Mouse (Mus musculus): Measurements from ENCODE around the gene Icmt. TPM values are rescaled to one million over a fixed set of nuclear protein-coding genes. Genes with fewer than 3 reads are reported as not detected.

Gene Icmt
- 6.0 and 6.5 TPM in 2 replicates for polyA plus RNA-seq (2012; rRNA removed)
- 7.0 and 10.1 TPM in 2 replicates for polyA plus RNA-seq (2014; fragmentation: Nextera tagmentation; extraction: Ambion mirVana)

- H3K4me3 ChIP-seq (ENCODE audit: insufficient read depth in 1 of 2, low read depth in 2 of 2, low read length in 2 of 2) = peak within 1 kb of the TSS; percentile 84 to 93
- H3K36me3 ChIP-seq (replicated peaks; ENCODE audit: control insufficient read depth, insufficient read depth, low read depth) = peaks cover 9% of the 10 kb centered on the region
- H3K4me2 ChIP-seq (ENCODE audit: low read depth) = peak within 1 kb of the TSS; percentile 97
- H3K4me1 ChIP-seq (replicated peaks; ENCODE audit: control insufficient read depth in 2 of 2, insufficient read depth in 2 of 2, low read length in 1 of 2) = peaks cover 16 to 20% of the 10 kb centered on the region in 2 experiments
- TF ChIP-seq CTCF (IDR thresholded peaks at IDR 0.05; ENCODE audit: low read depth) = no peak; the same call in 1 of the 2 replicates
- TF ChIP-seq EP300 (IDR thresholded peaks at IDR 0.05; ENCODE audit: low read depth) = peak; percentile 66
- H3K27me3 ChIP-seq (ENCODE audit: control insufficient read depth, insufficient read depth, low read length) = peaks cover 7% of the 10 kb centered on the region
- H3K9me3 ChIP-seq (ENCODE audit: control insufficient read depth, low read length) = no peaks in the 10 kb centered on the region
- H3K27ac ChIP-seq = peak within 1 kb of the TSS; percentile 71
- peak within 1 kb of the TSS; percentile 96 for H3K9ac ChIP-seq (replicated peaks)
- peak; percentile 97 for DNase-seq (ENCODE audit: low read depth in 3 of 3, low spot score in 3 of 3)
- under 1% methylated on average over 119 of the region's 119 CpGs for WGBS (ENCODE audit: insufficient replicate concordance)
- peak; percentile 95 for ATAC-seq (ENCODE audit: insufficient read depth)
Measured at GRCm38 (mm10) chr4:152296874-152297861, at the start of gene Icmt. Gene Icmt, plus strand, starts transcription at chr4:152297227.

DNA sequence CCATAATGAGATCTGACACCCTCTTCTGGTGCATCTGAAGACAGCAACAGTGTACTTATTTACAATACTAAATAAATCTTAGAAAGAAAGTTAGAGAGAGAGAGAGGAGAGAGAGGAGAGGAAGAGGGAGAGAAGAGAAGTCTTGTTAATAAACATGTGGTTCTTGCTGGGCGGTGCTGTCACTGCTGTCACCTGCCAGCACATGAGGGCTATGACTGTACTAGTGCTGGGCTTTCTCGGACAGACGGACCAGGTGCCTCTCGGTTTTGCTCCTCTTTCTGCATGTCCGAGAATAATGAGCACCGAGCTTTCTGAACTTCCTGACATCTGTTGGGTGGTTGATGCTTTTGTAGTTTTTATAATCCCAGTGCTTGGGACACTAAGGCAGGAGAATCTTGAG is 46.4 kb upstream of the Icmt start:
- TF ChIP-seq CTCF (IDR thresholded peaks at IDR 0.05; ENCODE audit: low read depth) = no peak
- Histone ChIP-seq H3K4me3 (ENCODE audit: insufficient read depth in 1 of 2, low read depth in 2 of 2, low read length in 2 of 2) (no peak overlapping the region), H3K4me2 (ENCODE audit: low read depth) (no peak overlapping the region), H3K36me3 (replicated peaks; ENCODE audit: control insufficient read depth, insufficient read depth, low read depth) (no peaks in the 10 kb centered on the region), H3K9ac (replicated peaks) (no peak overlapping the region), H3K27me3 (ENCODE audit: control insufficient read depth, insufficient read depth, low read length) (no peaks in the 10 kb centered on the region), H3K27ac (no peak overlapping the region), H3K4me1 (replicated peaks; ENCODE audit: control insufficient read depth in 2 of 2, insufficient read depth in 2 of 2, low read length in 1 of 2) (no peaks in the 10 kb centered on the region), H3K9me3 (ENCODE audit: control insufficient read depth, low read length) (no peaks in the 10 kb centered on the region)
- ATAC-seq (ENCODE audit: insufficient read depth) (no peak), DNase-seq (ENCODE audit: low read depth in 3 of 3, low spot score in 3 of 3) (no peak)
- WGBS (ENCODE audit: insufficient replicate concordance) = 62% methylated on average over 6 of the region's 6 CpGs

DNA sequence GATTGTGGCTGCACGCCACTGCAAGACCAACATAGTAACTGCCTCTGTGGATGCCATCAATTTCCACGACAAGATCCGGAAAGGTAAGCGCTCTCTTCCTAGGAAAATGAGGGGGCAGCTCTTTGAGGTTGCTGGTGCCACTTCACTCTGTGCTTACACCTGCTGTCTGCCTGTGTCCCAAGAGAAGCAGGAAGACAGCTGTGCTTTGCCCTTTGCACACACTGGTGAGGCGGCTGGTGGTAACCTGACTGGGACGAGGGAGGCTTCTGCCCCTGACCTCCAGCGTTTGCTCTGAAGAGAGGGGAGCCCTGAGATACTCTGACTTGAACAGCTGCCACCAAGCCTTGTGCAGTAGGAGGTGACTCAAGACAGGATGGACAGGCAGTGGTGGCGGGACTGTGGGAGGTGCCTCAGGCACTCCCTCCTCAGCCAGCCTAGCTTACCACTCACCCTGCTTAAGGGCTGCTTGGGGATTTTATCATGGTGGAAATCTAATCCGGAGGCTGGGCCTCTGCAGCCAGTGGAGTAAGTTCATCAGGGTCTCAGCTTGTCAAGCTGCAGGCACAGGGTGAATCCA is 43.8 kb upstream of the Icmt start:
- WGBS (ENCODE audit: insufficient replicate concordance) = 70% methylated on average over 9 of the region's 9 CpGs
- H3K9me3 ChIP-seq (ENCODE audit: control insufficient read depth, low read length) = no peaks in the 10 kb centered on the region
- H3K36me3 ChIP-seq (replicated peaks; ENCODE audit: control insufficient read depth, insufficient read depth, low read depth) = no peaks in the 10 kb centered on the region
- ATAC-seq (ENCODE audit: insufficient read depth) (no peak), DNase-seq (ENCODE audit: low read depth in 3 of 3, low spot score in 3 of 3) (no peak)
- TF ChIP-seq EP300 (IDR thresholded peaks at IDR 0.05; ENCODE audit: low read depth) = no peak
- TF ChIP-seq CTCF (IDR thresholded peaks at IDR 0.05; ENCODE audit: low read depth) = no peak
- no peak overlapping the region for H3K9ac ChIP-seq (replicated peaks)
- no peak overlapping the region for H3K4me3 ChIP-seq (ENCODE audit: insufficient read depth in 1 of 2, low read depth in 2 of 2, low read length in 2 of 2)
- H3K27ac ChIP-seq = no peak overlapping the region
- peaks cover 6% of the 10 kb centered on the region in 2 experiments; a peak in 3 of 4 replicates for H3K4me1 ChIP-seq (replicated peaks; ENCODE audit: control insufficient read depth in 2 of 2, insufficient read depth in 2 of 2, low read length in 1 of 2)
- H3K4me2 ChIP-seq (ENCODE audit: low read depth) = no peak overlapping the region
- no peaks in the 10 kb centered on the region for H3K27me3 ChIP-seq (ENCODE audit: control insufficient read depth, insufficient read depth, low read length)

- H3K4me1 ChIP-seq (replicated peaks; ENCODE audit: control insufficient read depth in 2 of 2, insufficient read depth in 2 of 2, low read length in 1 of 2) = peaks cover 6% of the 10 kb centered on the region in 2 experiments; a peak in 3 of 4 replicates
- DNase-seq (ENCODE audit: low read depth in 3 of 3, low spot score in 3 of 3) = peak in 1 of 3 experiments; percentile 37
- no peaks in the 10 kb centered on the region for H3K36me3 ChIP-seq (replicated peaks; ENCODE audit: control insufficient read depth, insufficient read depth, low read depth)
- H3K9ac ChIP-seq (replicated peaks) = no peak overlapping the region
- no peak overlapping the region; the same call in 1 of the 2 replicates for H3K27ac ChIP-seq
- TF ChIP-seq EP300 (IDR thresholded peaks at IDR 0.05; ENCODE audit: low read depth) (peak; percentile 63), CTCF (IDR thresholded peaks at IDR 0.05; ENCODE audit: low read depth) (no peak)
- no peak overlapping the region for H3K4me3 ChIP-seq (ENCODE audit: insufficient read depth in 1 of 2, low read depth in 2 of 2, low read length in 2 of 2)
- no peaks in the 10 kb centered on the region for H3K9me3 ChIP-seq (ENCODE audit: control insufficient read depth, low read length)
- peak overlapping the region; percentile 8; the same call in 1 of the 2 replicates for H3K4me2 ChIP-seq (ENCODE audit: low read depth)
- H3K27me3 ChIP-seq (ENCODE audit: control insufficient read depth, insufficient read depth, low read length) = no peaks in the 10 kb centered on the region
- WGBS (ENCODE audit: insufficient replicate concordance) = 27% methylated on average over 6 of the region's 6 CpGs
- ATAC-seq (ENCODE audit: insufficient read depth) = peak; percentile 83
Measured at GRCm38 (mm10) chr4:152257070-152257469, 40.0 kb upstream of the Icmt start.

DNA sequence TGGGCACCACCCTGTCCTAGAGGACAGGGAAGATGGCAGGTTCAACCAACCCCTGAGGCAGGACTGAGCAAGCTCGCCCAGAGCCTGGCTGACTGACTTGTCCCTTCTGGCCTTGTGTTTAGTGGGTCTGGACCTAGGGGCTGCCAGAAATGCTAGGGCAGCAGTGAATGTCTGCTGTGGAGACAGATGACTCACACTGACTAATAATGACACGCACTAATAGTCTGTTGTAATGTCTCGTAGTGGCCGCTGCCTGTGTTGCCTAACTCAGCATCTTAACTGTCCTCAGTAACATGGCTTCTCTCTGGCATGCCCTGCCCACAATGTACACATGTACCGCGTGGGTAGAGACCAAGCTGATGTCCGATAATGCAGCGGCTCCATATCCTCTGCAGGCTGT is 36.6 kb upstream of the Icmt start:
- H3K9ac ChIP-seq (replicated peaks) = no peak overlapping the region
- no peaks in the 10 kb centered on the region for H3K36me3 ChIP-seq (replicated peaks; ENCODE audit: control insufficient read depth, insufficient read depth, low read depth)
- no peak overlapping the region for H3K4me3 ChIP-seq (ENCODE audit: insufficient read depth in 1 of 2, low read depth in 2 of 2, low read length in 2 of 2)
- ATAC-seq (ENCODE audit: insufficient read depth) (no peak), DNase-seq (ENCODE audit: low read depth in 3 of 3, low spot score in 3 of 3) (no peak)
- no peaks in the 10 kb centered on the region for H3K27me3 ChIP-seq (ENCODE audit: control insufficient read depth, insufficient read depth, low read length)
- H3K9me3 ChIP-seq (ENCODE audit: control insufficient read depth, low read length) = no peaks in the 10 kb centered on the region
- WGBS (ENCODE audit: insufficient replicate concordance) = 81% methylated on average over 8 of the region's 8 CpGs
- H3K27ac ChIP-seq = no peak overlapping the region
- H3K4me1 ChIP-seq (replicated peaks; ENCODE audit: control insufficient read depth in 2 of 2, insufficient read depth in 2 of 2, low read length in 1 of 2) = peaks cover 20 to 24% of the 10 kb centered on the region in 2 experiments
- no peak for TF ChIP-seq CTCF (IDR thresholded peaks at IDR 0.05; ENCODE audit: low read depth)
- no peak for TF ChIP-seq EP300 (IDR thresholded peaks at IDR 0.05; ENCODE audit: low read depth)
- H3K4me2 ChIP-seq (ENCODE audit: low read depth) = no peak overlapping the region

Data from liver, embryonic 14.5 days (tissue).